Mouse (Mus musculus) spleen, adult 2 months (tissue): ENCODE data around the gene Fsd1.

Experiments
- CTCF ChIP-seq: fragments of 200-500 bp; IDR thresholded peaks from 2 replicates; pipeline ENCODE4 v1.5.1; 2011; ENCODE audit warnings: mild to moderate bottlenecking, inconsistent platforms; ENCODE audit not compliant: insufficient read depth, insufficient read length, insufficient replicate concordance; ENCODE audit errors: extremely low read depth
- POLR2A ChIP-seq: fragments of 200-500 bp; IDR thresholded peaks from 2 replicates; pipeline ENCODE4 v1.6.1; 2011; ENCODE audit warnings: low read depth, low read length, inconsistent platforms

GRCm38 (mm10) chr17:55999794-56000499, 13.6 kb downstream of the Fsd1 start:
- TF ChIP-seq CTCF (no peak), POLR2A (no peak)
